Mouse (Mus musculus): ENCODE results near the gene Acox3.

GRCm38 (mm10) chr5:35541059-35541790, 41.6 kb upstream of the Acox3 start:
- no peak for TF ChIP-seq CTCF (IDR thresholded peaks at IDR 0.05; ENCODE audit: extremely low read depth, insufficient read length, insufficient replicate concordance, low read depth, low read length)
- TF ChIP-seq POLR2A (IDR thresholded peaks at IDR 0.05; ENCODE audit: low read depth, low read length) = no peak

Measured in small intestine, adult 2 months (tissue).